Mouse (Mus musculus) lung, postnatal 0 days (tissue): ENCODE results near the gene Itga9. TPM values are rescaled to one million over a fixed set of nuclear protein-coding genes. Genes with fewer than 3 reads are reported as not detected.

Source experiments
- ATAC-seq: fragments of 200-750 bp; cut with Nextera tagmentation; 2 replicates; pipeline ENCODE4 v1.8.0; 2017; ENCODE audit warnings: moderate library complexity
- DNase-seq: peaks from one replicate; pipeline ENCODE4 v3.0.0-alpha.2; 2016; ENCODE audit warnings: low spot score
- H3K27ac ChIP-seq: fragments of 300-500 bp; sonication (generic); 2 replicates; pipeline ENCODE4 v1.5.1; 2014; ENCODE audit warnings: antibody characterized with exemption, mild to moderate bottlenecking, low read length, mixed read lengths
- H3K27me3 ChIP-seq: fragments of 300-500 bp; sonication (generic); replicated peaks from 2 replicates; pipeline ENCODE4 v1.6.1; 2014; ENCODE audit warnings: low read length, mixed read lengths; ENCODE audit not compliant: insufficient read depth
- H3K36me3 ChIP-seq: fragments of 300-500 bp; sonication (generic); 2 replicates; pipeline ENCODE4 v1.6.1; 2014; ENCODE audit warnings: low read length, mixed read lengths; ENCODE audit not compliant: insufficient read depth
- H3K4me1 ChIP-seq: fragments of 300-500 bp; sonication (generic); 2 replicates; pipeline ENCODE4 v1.6.1; 2014; ENCODE audit warnings: antibody characterized with exemption, low read depth, low read length, mixed read lengths; ENCODE audit not compliant: insufficient read depth
- H3K4me2 ChIP-seq: fragments of 300-500 bp; sonication (generic); replicated peaks from 2 replicates; pipeline ENCODE4 v1.6.1; 2014; ENCODE audit warnings: low read depth, mild to moderate bottlenecking, low read length, moderate library complexity, mixed read lengths
- H3K4me3 ChIP-seq: fragments of 300-500 bp; sonication (generic); 2 replicates; pipeline ENCODE4 v1.5.1; 2014; ENCODE audit warnings: low read depth, low read length
- H3K9ac ChIP-seq: fragments of 300-500 bp; sonication (generic); replicated peaks from 2 replicates; pipeline ENCODE4 v1.6.1; 2014; ENCODE audit warnings: low read depth, mild to moderate bottlenecking
- H3K9me3 ChIP-seq: fragments of 300-500 bp; sonication (generic); 2 replicates; pipeline ENCODE4 v1.6.1; 2016; ENCODE audit warnings: low read length, mixed read lengths
- CTCF ChIP-seq: IDR thresholded peaks from 2 replicates; pipeline ENCODE4 v1.5.1; 2016; ENCODE audit warnings: antibody characterized with exemption, mild to moderate bottlenecking
- EP300 ChIP-seq: IDR thresholded peaks from 2 replicates; pipeline ENCODE4 v1.6.1; 2016; ENCODE audit warnings: antibody characterized with exemption, mild to moderate bottlenecking, control low read depth
- WGBS: fragments of 180-500 bp; shearing (Covaris S2); extraction: QIAGEN DNeasy Blood & Tissue Kit; methylation state at CpG from one replicate; pipeline ENCODE4 v1.1.7; 2014; 5-methylcytosine and 5-hydroxymethylcytosine counted together
- polyA plus RNA-seq: library from polyadenylated mRNA; unstranded; fragments of >200 nt; fragmentation: Nextera tagmentation; extraction: Ambion mirVana; gene quantifications from 2 replicates; pipeline ENCODE4 v1.2.1, GENCODE M21; 2015

Gene Itga9
- polyA plus RNA-seq, 1 experiment from 2014 or later, result 24.2 TPM

DNA sequence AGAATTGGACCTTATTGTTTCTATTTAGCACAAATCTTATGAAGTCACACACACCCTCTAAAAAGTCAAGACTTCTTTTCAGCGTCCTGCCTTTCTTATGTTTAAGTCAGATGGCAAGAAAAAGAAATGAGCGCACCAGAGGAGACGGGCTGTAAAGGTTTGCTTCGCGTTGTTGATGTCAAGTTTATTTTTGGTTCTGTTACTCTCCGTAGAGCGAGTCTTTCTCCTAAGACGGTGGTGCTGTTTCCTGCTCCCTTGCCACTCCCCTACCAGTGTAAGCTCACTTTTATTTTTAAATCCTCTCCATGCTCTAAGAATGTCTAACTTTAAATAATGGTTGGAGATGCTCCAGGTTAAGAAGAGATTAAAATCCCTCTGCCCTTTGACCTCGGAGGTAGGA, 118.6 kb downstream of the Itga9 start:
- H3K4me1 ChIP-seq, result 0 out of 2 replicates have a peak, but pooled peaks cover 4% of the 10 kb centered on the region
- H3K4me2 ChIP-seq, result no peak overlapping the region
- no peak overlapping the region for H3K9ac ChIP-seq
- TF ChIP-seq EP300, result 0 out of 2 replicates have a peak, but pooled peaks have one; percentile 14
- TF ChIP-seq CTCF, result no peak
- no peak overlapping the region for H3K4me3 ChIP-seq
- no peaks in the 10 kb centered on the region for H3K27me3 ChIP-seq
- no peaks in the 10 kb centered on the region for H3K9me3 ChIP-seq
- H3K36me3 ChIP-seq, result no peaks in the 10 kb centered on the region
- 62% methylated on average over 9 of the region's 9 CpGs for WGBS
- no peak overlapping the region for H3K27ac ChIP-seq
- ATAC-seq (peak; percentile 53), DNase-seq (peak; percentile 32)

DNA sequence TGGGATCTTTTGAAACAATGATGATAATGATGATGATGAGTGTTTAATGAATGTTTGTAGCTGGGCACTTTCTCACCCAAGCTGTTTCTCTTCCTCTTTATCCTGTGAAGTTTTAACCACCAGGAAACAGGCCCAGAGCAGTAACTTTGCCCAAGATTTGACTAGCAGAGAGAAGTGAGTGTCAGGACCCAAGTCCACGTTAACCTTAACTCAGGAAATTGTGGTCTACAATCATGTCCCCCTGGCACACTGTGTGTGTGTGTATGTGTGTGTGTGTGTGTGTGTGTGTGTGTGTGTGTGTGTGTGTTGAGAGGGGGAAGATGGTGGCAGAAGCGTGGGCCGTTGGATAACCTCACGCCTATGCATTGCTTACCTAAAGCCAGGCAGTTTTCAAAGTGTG, 120.1 kb downstream of the Itga9 start:
- no peak overlapping the region for H3K27ac ChIP-seq
- H3K9me3 ChIP-seq, result no peaks in the 10 kb centered on the region
- H3K36me3 ChIP-seq, result no peaks in the 10 kb centered on the region
- H3K4me2 ChIP-seq, result no peak overlapping the region
- WGBS, result 82% methylated on average over 4 of the region's 4 CpGs
- H3K4me3 ChIP-seq, result no peak overlapping the region
- H3K27me3 ChIP-seq, result no peaks in the 10 kb centered on the region
- no peak for DNase-seq
- ATAC-seq, result no peak
- TF ChIP-seq EP300 (no peak), CTCF (no peak)
- no peak overlapping the region for H3K9ac ChIP-seq
- H3K4me1 ChIP-seq, result peaks cover 11% of the 10 kb centered on the region

DNA sequence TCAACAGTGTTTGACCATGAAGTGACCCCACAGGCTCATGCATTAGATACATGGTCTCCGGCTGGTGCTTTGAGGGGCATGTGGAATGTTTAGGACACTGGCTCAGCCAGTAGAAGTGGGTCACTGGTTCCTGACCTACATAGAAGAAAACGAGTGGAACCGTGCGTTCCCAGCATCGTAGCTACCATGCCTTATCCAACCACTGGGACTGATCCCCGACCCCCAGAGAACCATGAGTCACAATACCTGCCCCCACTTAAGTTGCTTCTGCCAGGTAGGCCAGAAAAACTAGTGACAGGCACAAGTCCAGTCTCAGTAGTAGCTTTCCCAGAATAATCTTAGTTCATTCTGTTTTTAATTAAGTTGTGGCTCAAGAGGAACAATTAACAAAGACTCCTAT, 121.8 kb downstream of the Itga9 start:
- H3K4me3 ChIP-seq, result no peak overlapping the region
- no peaks in the 10 kb centered on the region for H3K9me3 ChIP-seq
- peaks cover 15% of the 10 kb centered on the region for H3K4me1 ChIP-seq
- H3K27ac ChIP-seq, result no peak overlapping the region
- 81% methylated on average over 6 of the region's 6 CpGs for WGBS
- H3K36me3 ChIP-seq, result no peaks in the 10 kb centered on the region; the same call in 1 of the 2 replicates
- no peak for TF ChIP-seq EP300
- no peak for TF ChIP-seq CTCF
- ATAC-seq, result no peak
- no peak overlapping the region for H3K9ac ChIP-seq
- H3K27me3 ChIP-seq, result no peaks in the 10 kb centered on the region
- DNase-seq, result no peak
- no peak overlapping the region for H3K4me2 ChIP-seq

DNA sequence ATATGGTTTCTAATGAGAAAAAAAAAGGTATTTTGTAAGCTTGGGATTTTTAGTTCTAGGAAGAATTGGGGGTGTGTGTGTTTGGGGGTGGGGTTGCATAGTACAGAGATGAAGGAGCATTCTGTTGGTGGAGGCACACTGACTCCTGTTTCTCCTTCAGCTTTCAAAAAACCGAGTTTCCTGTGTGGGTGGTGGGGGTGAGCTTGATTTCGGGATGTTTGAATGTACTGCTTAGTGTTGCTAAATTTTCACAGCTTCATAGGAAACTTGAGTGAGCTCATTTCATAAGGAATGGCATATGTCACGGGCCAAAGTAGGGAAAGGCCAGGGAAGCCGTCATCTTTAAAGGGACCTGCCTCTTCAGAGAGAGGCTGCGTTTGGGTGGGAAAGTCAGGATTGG, 122.5 kb downstream of the Itga9 start:
- no peak overlapping the region for H3K9ac ChIP-seq
- H3K36me3 ChIP-seq, result no peaks in the 10 kb centered on the region; the same call in 1 of the 2 replicates
- H3K9me3 ChIP-seq, result no peaks in the 10 kb centered on the region
- peaks cover 21% of the 10 kb centered on the region for H3K4me1 ChIP-seq
- H3K4me3 ChIP-seq, result no peak overlapping the region
- H3K27me3 ChIP-seq, result no peaks in the 10 kb centered on the region
- no peak overlapping the region for H3K4me2 ChIP-seq
- ATAC-seq (no peak), DNase-seq (peak; percentile 49)
- H3K27ac ChIP-seq, result no peak overlapping the region
- no peak for TF ChIP-seq CTCF
- TF ChIP-seq EP300, result no peak
- WGBS, result 67% methylated on average over 5 of the region's 5 CpGs

DNA sequence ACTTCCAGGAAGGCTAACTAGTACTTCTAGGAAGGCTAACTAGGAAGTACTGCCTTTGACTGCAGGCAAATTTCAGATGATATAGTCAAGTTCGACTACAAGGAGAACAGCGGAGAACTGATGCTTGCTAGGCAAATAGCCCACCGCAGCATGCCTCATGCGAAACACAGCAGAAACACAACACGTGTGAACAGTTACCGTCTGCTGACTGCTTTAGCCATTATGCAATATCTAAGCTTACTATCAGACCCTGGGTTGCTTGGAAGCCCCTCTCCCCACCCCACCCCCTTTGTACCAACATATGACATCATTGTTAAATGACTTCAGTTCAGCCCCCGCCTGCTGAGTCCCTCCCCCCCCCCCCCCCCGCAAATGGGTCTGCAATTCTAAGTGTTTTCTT, 123.7 kb downstream of the Itga9 start:
- Histone ChIP-seq H3K9me3 (no peaks in the 10 kb centered on the region), H3K27ac (no peak overlapping the region), H3K36me3 (no peaks in the 10 kb centered on the region; the same call in 1 of the 2 replicates), H3K4me1 (peaks cover 17% of the 10 kb centered on the region), H3K9ac (no peak overlapping the region), H3K4me2 (no peak overlapping the region), H3K4me3 (no peak overlapping the region), H3K27me3 (no peaks in the 10 kb centered on the region)
- ATAC-seq (no peak), DNase-seq (no peak)
- TF ChIP-seq CTCF (no peak), EP300 (no peak)
- WGBS, result 63% methylated on average over 8 of the region's 8 CpGs

DNA sequence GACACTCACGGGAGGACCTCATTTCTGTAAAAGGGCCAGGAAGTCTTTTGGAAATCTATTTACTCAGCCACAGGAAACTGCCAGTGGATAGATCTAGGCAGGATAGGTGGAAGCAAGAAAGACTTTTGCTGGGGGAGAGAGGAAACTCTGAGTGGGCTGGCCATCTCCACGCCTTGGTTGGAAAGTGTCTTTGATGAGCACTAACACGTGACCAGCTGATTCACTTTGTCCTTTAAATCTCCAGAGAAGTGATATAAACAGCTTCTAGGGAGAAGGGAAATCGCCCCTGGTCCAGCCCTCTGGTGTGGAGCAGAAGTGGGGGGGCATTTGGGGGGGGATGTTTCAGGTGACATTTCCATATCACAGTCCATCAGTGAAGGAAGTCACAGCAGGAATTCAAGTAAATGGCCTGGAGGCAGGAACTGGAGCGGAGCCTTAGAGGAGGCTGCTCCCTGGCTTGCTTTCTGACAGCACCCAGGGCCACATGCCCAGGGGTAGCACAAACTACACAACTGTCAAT, 124.4 kb downstream of the Itga9 start:
- no peak overlapping the region for H3K4me2 ChIP-seq
- no peaks in the 10 kb centered on the region; the same call in 1 of the 2 replicates for H3K36me3 ChIP-seq
- peaks cover 17% of the 10 kb centered on the region for H3K4me1 ChIP-seq
- no peak overlapping the region for H3K4me3 ChIP-seq
- peak; percentile 52 for DNase-seq
- TF ChIP-seq EP300 (no peak), CTCF (no peak)
- H3K27ac ChIP-seq, result peak overlapping the region; percentile 79
- no peaks in the 10 kb centered on the region for H3K27me3 ChIP-seq
- 20% methylated on average over 5 of the region's 5 CpGs for WGBS
- H3K9me3 ChIP-seq, result no peaks in the 10 kb centered on the region
- peak; percentile 32 for ATAC-seq
- H3K9ac ChIP-seq, result no peak overlapping the region
